Mouse (Mus musculus) small intestine, adult 2 months (tissue): ENCODE measurements around the gene Pgs1. TPM values are rescaled to one million over a fixed set of nuclear protein-coding genes. Genes with fewer than 3 reads are reported as not detected.

Experiments
- H3K27ac ChIP-seq: fragments of 200-500 bp; 2 replicates; pipeline ENCODE4 v1.5.1; 2012; ENCODE audit warnings: low read depth, low read length, control low read depth, inconsistent platforms; ENCODE audit not compliant: insufficient read depth
- H3K27me3 ChIP-seq: fragments of 200-500 bp; 2 replicates; pipeline ENCODE4 v1.6.1; 2012; ENCODE audit warnings: mild to moderate bottlenecking, moderate library complexity, low read length, inconsistent platforms; ENCODE audit not compliant: control insufficient read depth, insufficient read depth
- H3K36me3 ChIP-seq: fragments of 200-500 bp; 2 replicates; pipeline ENCODE4 v1.6.1; 2012; ENCODE audit warnings: mild to moderate bottlenecking, low read length, control low read depth, inconsistent platforms; ENCODE audit not compliant: control insufficient read depth, insufficient read depth
- H3K4me1 ChIP-seq: fragments of 200-500 bp; 2 replicates; pipeline ENCODE4 v1.6.1; 2012; ENCODE audit warnings: low read length, inconsistent platforms, mixed read lengths; ENCODE audit not compliant: control insufficient read depth, insufficient read depth, insufficient read length
- H3K4me3 ChIP-seq: fragments of 200-500 bp; 2 replicates; pipeline ENCODE4 v1.5.1; 2012; ENCODE audit warnings: low read depth, mild to moderate bottlenecking, control low read depth, inconsistent platforms, low read length, moderate library complexity
- CTCF ChIP-seq: fragments of 200-500 bp; IDR thresholded peaks from 2 replicates; pipeline ENCODE4 v1.5.1; 2012; ENCODE audit warnings: low read depth, mild to moderate bottlenecking, control low read depth, inconsistent platforms, low read length, moderate library complexity, mixed read lengths; ENCODE audit not compliant: insufficient replicate concordance, insufficient read length; ENCODE audit errors: extremely low read depth
- POLR2A ChIP-seq: fragments of 200-500 bp; IDR thresholded peaks from 2 replicates; pipeline ENCODE4 v1.6.1; 2012; ENCODE audit warnings: low read depth, mild to moderate bottlenecking, control low read depth, inconsistent platforms, low read length, moderate library complexity
- WGBS: fragments of 180-500 bp; shearing (Covaris S2); methylation state at CpG from one replicate; pipeline ENCODE4 v1.1.7; 2018; 5-methylcytosine and 5-hydroxymethylcytosine counted together
- polyA plus RNA-seq: library from polyadenylated mRNA; depleted of rRNA; stranded (reverse); fragments of >200 nt; gene quantifications from 2 replicates; pipeline ENCODE4 v1.2.3, GENCODE M21; 2012

Pgs1 gene
- polyA plus RNA-seq, 1 experiment: 35.0 TPM

DNA sequence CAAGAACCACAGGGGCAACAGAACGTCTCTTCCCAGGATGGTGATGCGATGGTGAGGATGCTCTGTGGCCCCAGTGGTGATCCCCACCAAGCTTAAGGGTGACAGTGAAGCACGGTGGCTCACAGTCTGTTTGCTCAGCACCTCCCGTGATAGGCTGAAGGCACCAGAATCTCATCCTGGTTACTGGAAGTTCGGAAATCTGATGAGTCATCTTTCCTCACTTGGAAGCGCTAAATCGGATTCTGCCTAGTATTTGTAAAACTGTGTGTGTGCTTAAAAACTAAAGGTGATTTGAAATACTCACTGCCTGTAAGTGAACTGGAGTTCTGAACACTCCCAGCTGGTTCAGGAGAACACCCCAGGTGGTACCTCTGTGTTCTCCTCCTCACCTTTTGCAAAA is 2.3 kb upstream of the Pgs1 start:
- WGBS: 50% methylated on average over 7 of the region's 7 CpGs
- Histone ChIP-seq H3K36me3 (no peaks in the 10 kb centered on the region), H3K27me3 (no peaks in the 10 kb centered on the region), H3K27ac (no peak overlapping the region), H3K4me1 (peaks cover 11% of the 10 kb centered on the region; the same call in 1 of the 2 replicates), H3K4me3 (no peak overlapping the region)
- TF ChIP-seq POLR2A: no peak
- TF ChIP-seq CTCF: no peak

DNA sequence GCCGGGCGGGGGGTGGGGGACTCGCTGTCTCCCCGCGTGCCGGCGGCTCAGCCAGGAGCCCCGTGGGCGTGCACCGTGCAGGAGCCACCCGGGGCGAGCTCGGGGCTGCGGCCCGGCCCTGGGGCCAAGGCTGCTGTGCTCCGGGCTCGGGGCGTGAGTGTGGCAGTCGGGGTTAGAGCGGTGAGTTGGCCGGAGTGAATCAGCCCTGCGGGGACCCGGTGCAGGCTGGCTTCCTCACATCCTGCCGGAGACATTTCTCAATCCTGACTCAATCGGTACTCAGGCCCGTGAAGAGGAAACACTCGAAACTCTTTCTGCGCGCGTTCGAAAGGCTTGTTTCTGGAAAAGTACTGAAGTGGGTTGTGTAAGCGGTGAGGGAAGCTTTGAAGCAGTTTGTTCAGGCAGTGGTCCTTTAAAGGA is 950 bp downstream of the Pgs1 start:
- under 1% methylated on average over 31 of the region's 32 CpGs for WGBS
- H3K27ac ChIP-seq: peak overlapping the region; percentile 30

GRCm38 (mm10) chr11:117987968-117988367 is 1.9 kb downstream of the Pgs1 start:
- H3K27ac ChIP-seq: no peak overlapping the region
- H3K27me3 ChIP-seq: no peaks in the 10 kb centered on the region
- TF ChIP-seq CTCF (no peak), POLR2A (no peak)
- H3K36me3 ChIP-seq: no peaks in the 10 kb centered on the region
- 28% methylated on average over 4 of the region's 4 CpGs for WGBS
- peaks cover 37% of the 10 kb centered on the region; the same call in 1 of the 2 replicates for H3K4me1 ChIP-seq
- H3K4me3 ChIP-seq: no peak overlapping the region

More for the DNA sequence above, 950 bp downstream of the Pgs1 start:
- Histone ChIP-seq H3K36me3 (no peaks in the 10 kb centered on the region), H3K27me3 (no peaks in the 10 kb centered on the region), H3K4me1 (peaks cover 28% of the 10 kb centered on the region; the same call in 1 of the 2 replicates), H3K4me3 (peak overlapping the region; percentile 97)
- TF ChIP-seq POLR2A (no peak), CTCF (no peak)

- TF ChIP-seq CTCF (no peak), POLR2A (no peak)
- Histone ChIP-seq H3K36me3 (no peaks in the 10 kb centered on the region), H3K4me3 (no peak overlapping the region), H3K27me3 (no peaks in the 10 kb centered on the region), H3K4me1 (peaks cover 49% of the 10 kb centered on the region), H3K27ac (peak overlapping the region; percentile 68)
- WGBS: 84% methylated on average over 4 of the region's 4 CpGs
Measured at GRCm38 (mm10) chr11:117989241-117989640, 3.1 kb downstream of the Pgs1 start.

DNA sequence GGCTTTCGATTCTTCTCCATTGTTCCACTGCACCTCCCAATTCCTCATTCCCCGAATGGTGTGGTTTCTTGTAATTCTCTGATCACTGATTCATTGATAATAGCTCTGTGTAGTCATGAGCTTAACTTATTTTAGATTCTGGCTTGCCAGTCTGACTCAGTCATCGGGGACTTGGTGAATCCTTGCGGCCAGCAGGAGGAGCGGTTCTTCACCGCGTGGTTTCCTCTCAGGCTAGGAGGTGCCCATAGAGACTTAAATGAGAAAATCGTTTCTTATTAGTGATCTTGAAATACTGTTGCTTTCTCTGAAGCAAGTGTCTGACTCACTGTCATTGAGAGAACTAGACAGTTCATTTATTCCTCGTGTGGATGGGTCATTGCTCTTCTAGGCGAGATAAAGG is 3.8 kb downstream of the Pgs1 start:
- H3K4me1 ChIP-seq: peaks cover 55% of the 10 kb centered on the region
- WGBS: 33% methylated on average over 10 of the region's 10 CpGs
- peak overlapping the region; percentile 68 for H3K27ac ChIP-seq
- H3K27me3 ChIP-seq: no peaks in the 10 kb centered on the region
- H3K4me3 ChIP-seq: no peak overlapping the region
- H3K36me3 ChIP-seq: no peaks in the 10 kb centered on the region
- TF ChIP-seq POLR2A (no peak), CTCF (peak; percentile 52; the same call in 1 of the 2 replicates)

DNA sequence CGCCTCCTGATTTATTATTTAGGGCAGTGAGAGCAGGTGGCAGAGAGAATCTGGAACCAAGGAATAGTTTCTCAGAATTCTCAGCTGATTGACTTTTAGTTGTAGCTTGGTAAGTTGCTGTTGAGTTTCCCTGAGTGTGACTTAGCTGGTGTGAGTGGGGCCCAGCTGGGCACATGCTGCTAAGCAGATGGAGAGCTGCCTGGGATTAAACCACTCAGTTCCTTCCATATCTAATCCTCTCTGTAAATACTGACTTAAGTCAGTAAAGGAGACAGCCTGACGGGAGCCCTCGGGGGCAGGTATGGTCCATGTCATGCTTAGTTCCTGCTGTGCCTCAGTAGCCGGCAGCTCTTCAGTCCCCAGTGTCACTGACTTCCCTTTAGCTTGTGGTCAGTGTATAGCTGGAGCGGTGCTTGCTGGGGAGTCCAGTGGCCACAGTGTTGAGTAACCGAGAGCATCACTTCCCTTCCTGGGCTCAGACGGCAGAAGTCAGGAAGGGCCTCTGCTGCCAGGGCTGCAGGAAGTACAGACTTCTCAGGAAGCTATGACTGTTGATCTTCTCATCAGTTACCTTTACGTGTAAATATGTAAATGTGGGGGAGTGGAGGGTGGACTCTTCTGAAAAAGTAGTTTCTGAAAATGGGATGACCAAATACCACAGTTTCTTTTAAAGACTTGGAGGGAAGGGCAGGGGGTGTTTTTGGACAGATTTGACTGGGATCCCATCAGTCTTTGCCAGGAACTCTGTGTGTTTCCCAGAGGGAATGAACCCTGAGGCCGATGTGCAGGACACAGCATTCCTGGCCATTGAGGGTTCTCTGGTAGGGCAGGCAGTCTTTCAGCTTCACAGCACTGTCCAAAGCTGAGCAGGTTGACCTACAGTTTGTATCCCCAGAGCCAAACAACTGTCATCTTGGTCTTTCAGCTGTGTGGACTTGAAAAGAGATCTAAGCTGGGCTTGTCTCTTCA is 5.7 kb downstream of the Pgs1 start:
- WGBS: 65% methylated on average over 9 of the region's 9 CpGs
- Histone ChIP-seq H3K27ac (peak overlapping the region; percentile 5; the same call in 1 of the 2 replicates), H3K4me1 (peaks cover 56% of the 10 kb centered on the region), H3K4me3 (no peak overlapping the region), H3K36me3 (no peaks in the 10 kb centered on the region), H3K27me3 (no peaks in the 10 kb centered on the region)
- no peak for TF ChIP-seq CTCF
- no peak; the same call in 1 of the 2 replicates for TF ChIP-seq POLR2A
